Mouse (Mus musculus) left cerebral cortex, adult 18-20 months (tissue): ENCODE measurements around the gene Pheta2. TPM values are rescaled to one million over a fixed set of nuclear protein-coding genes. Genes with fewer than 3 reads are reported as not detected.

ENCODE experiments used
- DNase-seq, 2 experiments: peaks; one replicate each; pipeline ENCODE4 v3.0.0; 2021 to 2022; ENCODE audit warnings: low spot score in 2 of 2, mixed read lengths in 1 of 2
- long read RNA-seq, 2 experiments: library from polyadenylated mRNA; stranded (forward); transcript quantifications; one replicate each; pipeline ENCODE4 v2.0.0; 2021
- total RNA-seq, 2 experiments: library from RNA; stranded (reverse); gene quantifications; 2 replicates each; pipeline ENCODE4 v1.2.3; 2021

Gene Pheta2
- total RNA-seq = under 1 TPM; 0.23 to 0.35 TPM
- long read RNA-seq, experiment 1 = 0 reads
- long read RNA-seq, experiment 2, partial matches to known transcripts = 0 of 2 reads
- long read RNA-seq, experiment 2, other reads (novel, unspliced or antisense) = 0 of 2 reads

- DNase-seq = peak; percentile 92 to 93
Measured at GRCm38 (mm10) chr15:82338593-82339112, at the start of gene Pheta2, which contains the start of the genes Naga and Smdt1. Gene Pheta2 (plus strand): TSS chr15:82338942. Gene Naga (minus strand): TSS chr15:82338925. Gene Smdt1 (plus strand): TSS chr15:82338959.

- DNase-seq = no peak
Measured at GRCm38 (mm10) chr15:82290252-82290651, 48.5 kb upstream of the Pheta2 start.

GRCm38 (mm10) chr15:82292851-82293250, 45.9 kb upstream of the Pheta2 start:
- DNase-seq = no peak

GRCm38 (mm10) chr15:82293271-82293711, 45.5 kb upstream of the Pheta2 start:
- DNase-seq = no peak

GRCm38 (mm10) chr15:82294059-82294458, 44.7 kb upstream of the Pheta2 start:
- no peak for DNase-seq

- no peak for DNase-seq
Measured at GRCm38 (mm10) chr15:82298764-82299561, 39.8 kb upstream of the Pheta2 start, which contains the start of gene Wbp2nl. Gene Wbp2nl (plus strand): TSS chr15:82298954.

- no peak for DNase-seq
Measured at GRCm38 (mm10) chr15:82307107-82307506, 31.6 kb upstream of the Pheta2 start.

GRCm38 (mm10) chr15:82308416-82308815, 30.3 kb upstream of the Pheta2 start:
- no peak for DNase-seq

GRCm38 (mm10) chr15:82317839-82318238, 20.9 kb upstream of the Pheta2 start:
- DNase-seq = no peak

- no peak for DNase-seq
Measured at GRCm38 (mm10) chr15:82319613-82320012, 19.1 kb upstream of the Pheta2 start.

- DNase-seq = no peak
Measured at GRCm38 (mm10) chr15:82322195-82322594, 16.5 kb upstream of the Pheta2 start.

GRCm38 (mm10) chr15:82325382-82325781, 13.4 kb upstream of the Pheta2 start:
- DNase-seq = no peak

GRCm38 (mm10) chr15:82335194-82335593, 3.5 kb upstream of the Pheta2 start:
- no peak for DNase-seq

GRCm38 (mm10) chr15:82336629-82337028, 2.1 kb upstream of the Pheta2 start:
- no peak for DNase-seq

GRCm38 (mm10) chr15:82337875-82338274, 867 bp upstream of the Pheta2 start:
- no peak for DNase-seq

- no peak for DNase-seq
Measured at GRCm38 (mm10) chr15:82339150-82339549, 408 bp downstream of the Pheta2 start.

GRCm38 (mm10) chr15:82339634-82340254, 1.0 kb downstream of the Pheta2 start:
- no peak for DNase-seq

- DNase-seq = no peak
Measured at GRCm38 (mm10) chr15:82340414-82341035, 1.8 kb downstream of the Pheta2 start.

- DNase-seq = no peak
Measured at GRCm38 (mm10) chr15:82341036-82341501, 2.3 kb downstream of the Pheta2 start.

- no peak for DNase-seq
Measured at GRCm38 (mm10) chr15:82341675-82342542, 3.2 kb downstream of the Pheta2 start.
